ENCODE assay signal across 15 mouse cellular contexts in the genomic region with DNA sequence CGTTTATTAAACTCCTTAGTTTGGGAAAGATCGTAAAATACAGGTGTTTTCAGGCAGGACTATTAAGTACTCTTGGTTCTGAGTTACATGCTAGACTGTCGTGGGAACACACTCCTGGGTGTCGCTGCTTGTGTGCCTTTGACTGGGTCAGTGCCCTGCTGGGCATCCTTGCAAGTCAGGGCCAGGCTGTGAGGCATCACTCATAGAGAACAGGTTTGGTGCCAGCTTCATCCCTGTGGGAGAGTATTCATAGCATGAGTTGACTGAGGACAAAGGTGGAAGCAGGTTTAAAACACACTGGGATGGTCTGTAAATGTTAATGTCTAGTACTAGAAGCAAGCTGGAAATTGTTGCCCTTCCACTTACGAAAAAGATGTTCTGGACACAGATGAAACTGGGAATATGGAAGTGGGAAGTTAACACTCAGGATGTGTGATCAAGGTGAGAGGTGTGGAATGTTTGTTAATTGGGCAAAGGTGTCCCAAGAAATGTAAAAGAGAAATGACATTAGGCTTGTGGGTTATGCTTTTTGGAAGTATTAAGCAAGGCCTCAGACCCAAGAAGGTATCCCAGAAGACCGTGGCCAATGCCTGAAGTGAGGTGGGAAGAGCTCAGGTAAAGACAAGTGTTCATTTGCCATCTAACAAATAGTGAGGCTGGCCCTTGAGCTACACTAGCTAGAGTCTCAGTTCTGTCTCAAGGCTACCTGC. TPM values are rescaled to one million over a fixed set of nuclear protein-coding genes. Genes with fewer than 3 reads are reported as not detected.
DNase-seq lines count a peak whose midpoint lies in the region; ATAC-seq and TF ChIP-seq lines count a peak whose summit lies in the region.
"Had no signal": no experiment of that assay in that cellular context is flagged by ENCODE, and none has a peak within 500 bp of the region (broad histone marks: within the 10 kb centered on the region; RNA-seq: fewer than 3 reads in every experiment).

No protein-coding gene starts in this region.

- H3K9me3 ChIP-seq in heart, embryonic 12.5 days (replicated peaks), result no peaks in the 10 kb centered on the region
- no peaks in the 10 kb centered on the region for H3K9me3 ChIP-seq in liver, postnatal 0 days (ENCODE audit: low read length)
- H3K9me3 ChIP-seq: forebrain, embryonic 13.5 days; hindbrain, embryonic 12.5 days; limb, embryonic 12.5 days; midbrain, embryonic 15.5 days had no signal

- DNase-seq in heart, postnatal 4 days, result no peak
- DNase-seq in 416B (ENCODE audit: low read depth) (peak; percentile 20), adipocyte (ENCODE audit: low spot score) (peak; percentile 28)
- DNase-seq in liver, postnatal 0 days, result peak; percentile 46
- no peak for DNase-seq in right cerebral cortex, postnatal 36 days (ENCODE audit: low spot score in 2 of 2)
- DNase-seq in left cerebral cortex, adult 8-10 months (ENCODE audit: low spot score in 2 of 2), result no peak
- DNase-seq: adrenal gland, postnatal 25 days; kidney, adult 8-10 months; kidney, postnatal 4 days; thymus, adult 18-20 months had no signal

- ATAC-seq in heart, embryonic 12.5 days (ENCODE audit: insufficient number of reproducible peaks, low FRiP score), result no peak
- ATAC-seq in liver, postnatal 0 days, result no peak
- ATAC-seq: forebrain, embryonic 13.5 days; midbrain, embryonic 15.5 days had no signal

- H3K9ac ChIP-seq in heart, embryonic 12.5 days, result no peak overlapping the region
- H3K9ac ChIP-seq in liver, postnatal 0 days (replicated peaks), result no peak overlapping the region
- H3K9ac ChIP-seq: forebrain, embryonic 13.5 days; hindbrain, embryonic 12.5 days; limb, embryonic 12.5 days; midbrain, embryonic 15.5 days had no signal

- H3K4me1 ChIP-seq in heart, embryonic 12.5 days (replicated peaks), result peaks cover 30% of the 10 kb centered on the region
- peaks cover 31% of the 10 kb centered on the region for H3K4me1 ChIP-seq in liver, postnatal 0 days (ENCODE audit: insufficient read depth)

- 90% methylated on average over 6 of the region's 6 CpGs for WGBS in heart, embryonic 12.5 days
- 89% methylated on average over 6 of the region's 6 CpGs for WGBS in liver, postnatal 0 days (ENCODE audit: insufficient replicate concordance)

- H3K4me3 ChIP-seq in heart, embryonic 12.5 days, result 0 out of 2 replicates have a peak overlapping the region, but pooled peaks have one; percentile 13
- H3K4me3 ChIP-seq in liver, postnatal 0 days (ENCODE audit: low read depth, low read length), result no peak overlapping the region; the same call in 1 of the 2 replicates
- H3K4me3 ChIP-seq: forebrain, embryonic 13.5 days; hindbrain, embryonic 12.5 days; midbrain, embryonic 15.5 days had no signal

- H3K4me2 ChIP-seq in heart, embryonic 12.5 days, result peak overlapping the region; percentile 20; the same call in 1 of the 2 replicates
- peak overlapping the region; percentile 74 for H3K4me2 ChIP-seq in liver, postnatal 0 days (ENCODE audit: low read depth, low read length)
- H3K4me2 ChIP-seq: forebrain, embryonic 13.5 days; hindbrain, embryonic 12.5 days; limb, embryonic 12.5 days; midbrain, embryonic 15.5 days had no signal

- no peaks in the 10 kb centered on the region for H3K27me3 ChIP-seq in heart, embryonic 12.5 days (replicated peaks)
- no peaks in the 10 kb centered on the region for H3K27me3 ChIP-seq in liver, postnatal 0 days (ENCODE audit: insufficient read depth, low read length)
- H3K27me3 ChIP-seq: forebrain, embryonic 13.5 days; hindbrain, embryonic 12.5 days; limb, embryonic 12.5 days; midbrain, embryonic 15.5 days had no signal

- peaks cover 26% of the 10 kb centered on the region for H3K36me3 ChIP-seq in heart, embryonic 12.5 days
- H3K36me3 ChIP-seq in liver, postnatal 0 days (replicated peaks; ENCODE audit: insufficient read depth, low read length), result peaks cover 32% of the 10 kb centered on the region

- H3K27ac ChIP-seq in heart, embryonic 12.5 days (ENCODE audit: poor library complexity, severe bottlenecking), result no peak overlapping the region
- peak overlapping the region; percentile 99 for H3K27ac ChIP-seq in liver, postnatal 0 days (ENCODE audit: low read depth)
- H3K27ac ChIP-seq: forebrain, embryonic 13.5 days; hindbrain, embryonic 12.5 days; limb, embryonic 12.5 days; midbrain, embryonic 15.5 days had no signal

- no peak; the same call in 1 of the 2 replicates for TF ChIP-seq EP300 in liver, postnatal 0 days (IDR thresholded peaks at IDR 0.05; ENCODE audit: low read depth)

- TF ChIP-seq CTCF in liver, postnatal 0 days (IDR thresholded peaks at IDR 0.05; ENCODE audit: low read depth), result no peak

RNA-seq across cellular contexts. Expression of a gene that starts 4.9 kb away (rescaled TPM):
- 2,254 and 2,412 TPM in 2 replicates for polyA plus RNA-seq in heart, embryonic 12.5 days (2016; fragmentation: Nextera tagmentation; extraction: Ambion mirVana)
- total RNA-seq in heart, postnatal 4 days (2021), result 1,000 to 10,000 TPM; 1,376 to 1,487 TPM
- polyA plus RNA-seq in liver, postnatal 0 days (2015; fragmentation: Nextera tagmentation; extraction: Ambion mirVana), result 4,793 and 5,083 TPM in 2 replicates
- 1,000 to 10,000 TPM; 2,793 to 3,196 (median 2,896) TPM for total RNA-seq in left cerebral cortex, adult 8-10 months (2022)

RNA-seq across cellular contexts. Expression of a gene that starts 16.1 kb away (rescaled TPM):
- 0.32 and 0.34 TPM in 2 replicates for polyA plus RNA-seq in heart, embryonic 12.5 days (2016; fragmentation: Nextera tagmentation; extraction: Ambion mirVana)
- total RNA-seq in heart, postnatal 4 days (2021), result not detected
- polyA plus RNA-seq in liver, postnatal 0 days (2015; fragmentation: Nextera tagmentation; extraction: Ambion mirVana), result 0.08 and 0.13 TPM in 2 replicates
- 1 to 10 TPM; 1.1 to 2.3 (median 1.2) TPM for total RNA-seq in left cerebral cortex, adult 8-10 months (2022)

RNA-seq across cellular contexts. Expression of a gene that starts 16.1 kb away (rescaled TPM):
- polyA plus RNA-seq in heart, embryonic 12.5 days (2016; fragmentation: Nextera tagmentation; extraction: Ambion mirVana), result 38.0 and 39.7 TPM in 2 replicates
- 10 to 100 TPM; 12.2 to 12.5 TPM for total RNA-seq in heart, postnatal 4 days (2021)
- polyA plus RNA-seq in liver, postnatal 0 days (2015; fragmentation: Nextera tagmentation; extraction: Ambion mirVana), result 74.9 and 80.9 TPM in 2 replicates
- total RNA-seq in left cerebral cortex, adult 8-10 months (2022), result 10 to 100 TPM in 2 of 4 experiments, 1 to 10 TPM in 2; 9.2 to 12.7 (median 11.1) TPM

RNA-seq across cellular contexts. Expression of a gene that starts 56.0 kb away (rescaled TPM):
- 40.7 and 45.2 TPM in 2 replicates for polyA plus RNA-seq in heart, embryonic 12.5 days (2016; fragmentation: Nextera tagmentation; extraction: Ambion mirVana)
- total RNA-seq in heart, postnatal 4 days (2021), result 10 to 100 TPM; 55.6 to 55.7 TPM
- polyA plus RNA-seq in liver, postnatal 0 days (2015; fragmentation: Nextera tagmentation; extraction: Ambion mirVana), result 1.7 and 2.0 TPM in 2 replicates
- 10 to 100 TPM; 25.9 to 28.5 (median 27.1) TPM for total RNA-seq in left cerebral cortex, adult 8-10 months (2022)

Comparison
In these comparisons a context has a peak if more than half of its experiments do, and no peak if none do; other contexts are left out.
1. DNase-seq: peak in 416B (single experiment), adipocyte (single experiment) and liver, postnatal 0 days (single experiment); none in heart, postnatal 4 days (single experiment), right cerebral cortex, postnatal 36 days (0 of 2) and left cerebral cortex, adult 8-10 months (0 of 2).